Mouse (Mus musculus) intestine, embryonic 16.5 days (tissue): ENCODE results near the gene Ccn1. TPM values are rescaled to one million over a fixed set of nuclear protein-coding genes. Genes with fewer than 3 reads are reported as not detected.
A peak's percentile ranks its signal among the peaks of the same experiment; 100 is the strongest.

Source experiments
- ATAC-seq: fragments of 200-750 bp; cut with Nextera tagmentation; 2 replicates; pipeline ENCODE4 v1.8.0; 2017; ENCODE audit warnings: moderate TSS enrichment, moderate library complexity
- H3K27ac ChIP-seq: fragments of 300-500 bp; sonication (generic); 2 replicates; pipeline ENCODE4 v1.5.1; 2014; ENCODE audit warnings: mild to moderate bottlenecking, low read length
- H3K27me3 ChIP-seq: fragments of 300-500 bp; sonication (generic); replicated peaks from 2 replicates; pipeline ENCODE4 v1.6.1; 2014; ENCODE audit warnings: low read length, control low read depth, mixed read lengths; ENCODE audit not compliant: control insufficient read depth, insufficient read depth
- H3K36me3 ChIP-seq: fragments of 300-500 bp; sonication (generic); 2 replicates; pipeline ENCODE4 v1.6.1; 2014; ENCODE audit warnings: low read length, control low read depth; ENCODE audit not compliant: control insufficient read depth, insufficient read depth
- H3K4me1 ChIP-seq: fragments of 300-500 bp; sonication (generic); 2 replicates; pipeline ENCODE4 v1.6.1; 2014; ENCODE audit warnings: low read length, control low read depth, mixed read lengths; ENCODE audit not compliant: control insufficient read depth, insufficient read depth
- H3K4me2 ChIP-seq: fragments of 300-500 bp; sonication (generic); 2 replicates; pipeline ENCODE4 v1.6.1; 2014; ENCODE audit warnings: low read depth, low read length, control low read depth
- H3K4me3 ChIP-seq: fragments of 300-500 bp; sonication (generic); 2 replicates; pipeline ENCODE4 v1.5.1; 2014; ENCODE audit warnings: mild to moderate bottlenecking, low read length
- H3K9ac ChIP-seq: fragments of 300-500 bp; sonication (generic); 2 replicates; pipeline ENCODE4 v1.6.1; 2014; ENCODE audit warnings: low read depth, low read length
- H3K9me3 ChIP-seq: fragments of 300-500 bp; sonication (generic); 2 replicates; pipeline ENCODE4 v1.6.1; 2016; ENCODE audit warnings: low read length, control low read depth; ENCODE audit not compliant: control insufficient read depth
- WGBS: fragments of 180-500 bp; shearing (Covaris S2); extraction: QIAGEN DNeasy Blood & Tissue Kit; methylation state at CpG from one replicate; pipeline ENCODE4 v1.1.7; 2014; 5-methylcytosine and 5-hydroxymethylcytosine counted together
- polyA plus RNA-seq: library from polyadenylated mRNA; unstranded; fragments of >200 nt; fragmentation: Nextera tagmentation; extraction: Ambion mirVana; gene quantifications from 2 replicates; pipeline ENCODE4 v1.2.1, GENCODE M21; 2015

Ccn1 gene
- polyA plus RNA-seq, 1 experiment from 2014 or later, result 55.5 TPM

- H3K27ac ChIP-seq, result no peak overlapping the region
- no peaks in the 10 kb centered on the region for H3K27me3 ChIP-seq
- WGBS, result 76% methylated on average over 3 of the region's 3 CpGs
- no peak overlapping the region for H3K4me3 ChIP-seq
- no peaks in the 10 kb centered on the region for H3K36me3 ChIP-seq
- H3K4me1 ChIP-seq, result peaks cover 8% of the 10 kb centered on the region; the same call in 1 of the 2 replicates
- no peak overlapping the region for H3K9ac ChIP-seq
- H3K4me2 ChIP-seq, result no peak overlapping the region
- ATAC-seq, result no peak
- H3K9me3 ChIP-seq, result no peaks in the 10 kb centered on the region
These were observed 22.0 kb downstream of the Ccn1 start for GRCm38 (mm10) chr3:145627830-145628229.

DNA sequence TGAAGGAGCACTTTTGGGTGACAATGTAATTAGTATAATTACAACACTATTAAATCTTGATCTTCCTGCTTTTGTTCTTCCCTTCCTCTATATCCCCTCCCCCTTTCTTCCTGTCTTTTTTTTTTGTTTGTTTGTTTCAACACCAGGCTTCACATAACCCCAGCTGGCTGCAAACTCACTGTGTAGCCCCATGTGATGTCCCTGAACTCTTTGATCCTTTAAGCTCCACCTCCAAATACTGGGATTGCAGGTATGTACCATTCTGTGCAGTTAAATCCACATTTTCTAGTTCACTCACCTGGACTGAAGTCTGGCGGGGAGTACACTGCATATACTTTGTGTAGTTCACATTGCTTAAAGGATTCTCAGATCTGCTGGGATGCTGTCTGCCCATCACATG, 23.7 kb downstream of the Ccn1 start:
- no peak overlapping the region for H3K27ac ChIP-seq
- no peak overlapping the region for H3K9ac ChIP-seq
- 0 out of 2 replicates have a peak, but pooled peaks cover 3% of the 10 kb centered on the region for H3K4me1 ChIP-seq
- 90% methylated on average over 1 of the region's 1 CpGs for WGBS
- no peak for ATAC-seq
- H3K27me3 ChIP-seq, result no peaks in the 10 kb centered on the region
- H3K4me3 ChIP-seq, result no peak overlapping the region
- H3K4me2 ChIP-seq, result no peak overlapping the region
- no peaks in the 10 kb centered on the region for H3K36me3 ChIP-seq
- H3K9me3 ChIP-seq, result no peaks in the 10 kb centered on the region

DNA sequence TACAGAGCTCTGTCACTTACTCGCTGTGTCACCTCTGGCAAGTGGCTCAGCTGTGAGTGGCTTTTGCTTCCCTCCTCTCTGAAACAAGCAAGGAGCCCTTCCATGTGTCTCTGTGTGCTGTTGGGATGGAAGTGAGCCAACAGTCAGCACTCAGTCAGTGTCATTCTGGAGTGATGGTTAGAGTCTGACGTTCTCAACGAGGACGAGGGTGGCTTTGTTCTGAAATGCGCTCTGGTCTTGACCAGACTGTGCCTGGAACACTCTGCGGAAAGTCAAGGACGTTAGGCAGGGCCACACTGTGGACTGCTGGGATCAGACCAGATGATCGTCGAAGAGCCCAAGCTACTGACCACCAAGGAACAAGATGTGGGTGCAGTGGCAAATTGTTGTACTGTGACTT, 24.2 kb downstream of the Ccn1 start:
- no peak overlapping the region for H3K9ac ChIP-seq
- no peak for ATAC-seq
- H3K4me3 ChIP-seq, result no peak overlapping the region
- H3K27ac ChIP-seq, result no peak overlapping the region
- no peaks in the 10 kb centered on the region for H3K36me3 ChIP-seq
- WGBS, result 85% methylated on average over 9 of the region's 9 CpGs
- no peaks in the 10 kb centered on the region for H3K27me3 ChIP-seq
- H3K4me2 ChIP-seq, result no peak overlapping the region
- 0 out of 2 replicates have a peak, but pooled peaks cover 3% of the 10 kb centered on the region for H3K4me1 ChIP-seq
- no peaks in the 10 kb centered on the region for H3K9me3 ChIP-seq

- 86% methylated on average over 4 of the region's 4 CpGs for WGBS
- ATAC-seq, result no peak
- Histone ChIP-seq H3K27ac (no peak overlapping the region), H3K36me3 (no peaks in the 10 kb centered on the region), H3K4me1 (0 out of 2 replicates have a peak, but pooled peaks cover 3% of the 10 kb centered on the region), H3K9ac (no peak overlapping the region), H3K9me3 (no peaks in the 10 kb centered on the region), H3K27me3 (no peaks in the 10 kb centered on the region), H3K4me2 (no peak overlapping the region), H3K4me3 (no peak overlapping the region)
These were observed 25.0 kb downstream of the Ccn1 start for GRCm38 (mm10) chr3:145624786-145625185.

GRCm38 (mm10) chr3:145623047-145623446, 26.7 kb downstream of the Ccn1 start:
- no peaks in the 10 kb centered on the region for H3K4me1 ChIP-seq
- H3K4me2 ChIP-seq, result no peak overlapping the region
- WGBS, result 76% methylated on average over 12 of the region's 12 CpGs
- H3K9ac ChIP-seq, result no peak overlapping the region
- 0 out of 2 replicates have a peak, but pooled peaks have one; percentile 27 for ATAC-seq
- H3K9me3 ChIP-seq, result no peaks in the 10 kb centered on the region
- H3K27me3 ChIP-seq, result no peaks in the 10 kb centered on the region
- H3K27ac ChIP-seq, result no peak overlapping the region
- no peaks in the 10 kb centered on the region for H3K36me3 ChIP-seq
- no peak overlapping the region for H3K4me3 ChIP-seq

DNA sequence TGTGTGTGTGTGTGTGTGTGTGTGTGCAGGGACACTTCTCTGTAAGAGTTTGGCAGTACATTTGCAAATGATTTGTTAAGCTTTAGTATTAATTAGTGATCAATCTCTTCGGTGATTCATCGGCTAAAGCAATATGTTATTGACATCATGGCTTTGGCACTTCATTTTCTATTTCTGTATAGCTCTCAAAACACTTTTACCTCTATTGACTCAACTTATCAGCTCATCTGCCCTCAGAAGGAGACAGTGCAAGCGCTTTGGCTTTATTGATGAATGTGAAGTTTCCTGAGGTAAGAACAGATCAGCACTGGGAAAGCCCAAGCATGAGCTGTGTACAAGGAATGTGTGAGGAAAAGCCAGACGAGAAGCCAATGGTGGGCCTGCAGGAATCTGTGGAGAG, 28.6 kb downstream of the Ccn1 start:
- H3K4me3 ChIP-seq, result no peak overlapping the region
- no peaks in the 10 kb centered on the region for H3K27me3 ChIP-seq
- H3K4me1 ChIP-seq, result no peaks in the 10 kb centered on the region
- no peak overlapping the region for H3K27ac ChIP-seq
- whole genome bisulfite sequencing, result 75% methylated on average over 4 of the region's 4 CpGs
- H3K9me3 ChIP-seq, result no peaks in the 10 kb centered on the region
- H3K36me3 ChIP-seq, result no peaks in the 10 kb centered on the region
- no peak overlapping the region for H3K9ac ChIP-seq
- no peak overlapping the region for H3K4me2 ChIP-seq
- ATAC-seq, result no peak

- Histone ChIP-seq H3K4me2 (no peak overlapping the region), H3K9me3 (no peaks in the 10 kb centered on the region), H3K4me1 (no peaks in the 10 kb centered on the region), H3K36me3 (no peaks in the 10 kb centered on the region), H3K4me3 (no peak overlapping the region), H3K27ac (no peak overlapping the region), H3K27me3 (no peaks in the 10 kb centered on the region), H3K9ac (no peak overlapping the region)
- WGBS, result 89% methylated on average over 17 of the region's 17 CpGs
- no peak for ATAC-seq
These were observed 30.0 kb downstream of the Ccn1 start for GRCm38 (mm10) chr3:145619621-145620365.

- no peaks in the 10 kb centered on the region for H3K27me3 ChIP-seq
- H3K9ac ChIP-seq, result no peak overlapping the region
- ATAC-seq, result peak; percentile 34; the same call in 1 of the 2 replicates
- no peak overlapping the region for H3K27ac ChIP-seq
- H3K9me3 ChIP-seq, result no peaks in the 10 kb centered on the region
- H3K4me3 ChIP-seq, result no peak overlapping the region
- no peak overlapping the region for H3K4me2 ChIP-seq
- WGBS, result 72% methylated on average over 9 of the region's 9 CpGs
- H3K36me3 ChIP-seq, result no peaks in the 10 kb centered on the region
- no peaks in the 10 kb centered on the region for H3K4me1 ChIP-seq
These were observed 31.5 kb downstream of the Ccn1 start for GRCm38 (mm10) chr3:145618299-145618698.

DNA sequence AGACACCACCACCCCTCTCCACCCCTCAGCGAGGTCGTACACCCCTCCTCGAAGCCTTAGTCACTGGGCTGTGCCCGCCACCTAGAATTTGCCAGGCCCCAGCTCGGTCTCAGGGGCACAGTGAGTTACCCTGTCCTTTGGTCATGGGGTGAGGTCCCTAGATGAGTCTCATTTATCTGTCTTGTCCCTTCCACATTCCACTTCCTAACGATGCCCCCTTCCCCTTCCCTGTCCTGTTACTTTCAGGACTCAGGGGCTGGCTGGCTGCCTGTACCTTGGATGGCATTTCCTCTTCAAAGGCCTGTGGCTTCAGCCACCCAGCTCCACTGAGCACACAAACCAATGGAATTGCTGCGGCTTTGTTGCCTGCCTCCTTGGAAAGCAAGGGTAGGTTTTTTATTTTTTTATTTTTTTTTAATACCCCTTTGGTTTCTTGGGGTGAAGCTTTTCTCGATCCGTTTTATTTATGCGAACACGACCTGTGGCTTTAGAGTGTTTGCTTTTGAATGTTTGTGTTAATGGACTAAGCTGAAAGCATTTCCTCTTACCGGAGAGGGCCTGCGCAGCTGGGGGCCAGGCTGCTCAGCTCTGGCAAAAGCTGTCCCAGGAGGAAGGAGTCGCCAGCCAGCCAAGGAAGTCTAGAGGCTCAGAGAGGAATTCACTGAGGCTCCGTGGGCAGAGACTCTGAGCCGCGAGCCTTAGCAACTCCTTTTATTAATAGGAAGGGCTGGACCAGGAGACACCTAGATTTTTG, 35.2 kb downstream of the Ccn1 start:
- Histone ChIP-seq H3K4me1 (no peaks in the 10 kb centered on the region), H3K4me3 (no peak overlapping the region), H3K9ac (no peak overlapping the region), H3K27me3 (no peaks in the 10 kb centered on the region), H3K9me3 (no peaks in the 10 kb centered on the region), H3K27ac (no peak overlapping the region), H3K4me2 (no peak overlapping the region), H3K36me3 (no peaks in the 10 kb centered on the region)
- WGBS, result 21% methylated on average over 17 of the region's 17 CpGs
- peak; percentile 63 for ATAC-seq
